Mouse (Mus musculus): ENCODE measurements around the gene Myl10. TPM values are rescaled to one million over a fixed set of nuclear protein-coding genes. Genes with fewer than 3 reads are reported as not detected.

Myl10 gene
- total and polyA plus RNA-seq, 3 experiments: not detected

GRCm38 (mm10) chr5:136702159-136702725, 9.3 kb downstream of the Myl10 start:
- H3K36me3 ChIP-seq (replicated peaks): no peaks in the 10 kb centered on the region
- no peak overlapping the region for H3K4me3 ChIP-seq (ENCODE audit: low read depth, low read length)
- H3K27me3 ChIP-seq (ENCODE audit: insufficient read depth, low read length): no peaks in the 10 kb centered on the region
- no peak for ATAC-seq (ENCODE audit: extremely low read depth, insufficient number of reproducible peaks, low FRiP score, poor library complexity, severe bottlenecking)
- no peak for DNase-seq (ENCODE audit: low spot score)
- peaks cover 7% of the 10 kb centered on the region for H3K9me3 ChIP-seq (replicated peaks)
- TF ChIP-seq CTCF (IDR thresholded peaks at IDR 0.05; ENCODE audit: low read depth, low read length): no peak
- TF ChIP-seq POLR2AphosphoS5 (IDR thresholded peaks at IDR 0.05; ENCODE audit: insufficient replicate concordance, low read depth, low read length): no peak
- no peak for TF ChIP-seq TAL1 (conservative IDR thresholded peaks at IDR 0.05; ENCODE audit: low read depth, low read length)
- TF ChIP-seq GATA1 (IDR thresholded peaks at IDR 0.05; ENCODE audit: borderline replicate concordance, low read length): no peak
- no peak for TF ChIP-seq GATA2 (IDR thresholded peaks at IDR 0.05; ENCODE audit: borderline replicate concordance, low read depth, low read length)
- H3K4me1 ChIP-seq (ENCODE audit: insufficient read depth, low read depth, low read length): no peaks in the 10 kb centered on the region

- H3K9me3 ChIP-seq (replicated peaks): peaks cover 7% of the 10 kb centered on the region
- no peaks in the 10 kb centered on the region for H3K27me3 ChIP-seq (ENCODE audit: insufficient read depth, low read length)
- H3K4me1 ChIP-seq (ENCODE audit: insufficient read depth, low read depth, low read length): no peaks in the 10 kb centered on the region
- no peak overlapping the region for H3K4me3 ChIP-seq (ENCODE audit: low read depth, low read length)
- no peak for DNase-seq (ENCODE audit: low spot score)
- no peaks in the 10 kb centered on the region for H3K36me3 ChIP-seq (replicated peaks)
- ATAC-seq (ENCODE audit: extremely low read depth, insufficient number of reproducible peaks, low FRiP score, poor library complexity, severe bottlenecking): no peak
- no peak for TF ChIP-seq GATA2 (IDR thresholded peaks at IDR 0.05; ENCODE audit: borderline replicate concordance, low read depth, low read length)
- TF ChIP-seq CTCF (IDR thresholded peaks at IDR 0.05; ENCODE audit: low read depth, low read length): peak; percentile 46; the same call in 1 of the 2 replicates
- TF ChIP-seq POLR2AphosphoS5 (IDR thresholded peaks at IDR 0.05; ENCODE audit: insufficient replicate concordance, low read depth, low read length): no peak
These were observed 10.8 kb downstream of the Myl10 start for GRCm38 (mm10) chr5:136703751-136704150.

- TF ChIP-seq TAL1 (conservative IDR thresholded peaks at IDR 0.05; ENCODE audit: low read depth, low read length) (no peak), GATA2 (IDR thresholded peaks at IDR 0.05; ENCODE audit: borderline replicate concordance, low read depth, low read length) (no peak), GATA1 (IDR thresholded peaks at IDR 0.05; ENCODE audit: borderline replicate concordance, low read length) (no peak), CTCF (IDR thresholded peaks at IDR 0.05; ENCODE audit: low read depth, low read length) (no peak), POLR2AphosphoS5 (IDR thresholded peaks at IDR 0.05; ENCODE audit: insufficient replicate concordance, low read depth, low read length) (no peak)
- Histone ChIP-seq H3K36me3 (replicated peaks) (no peaks in the 10 kb centered on the region), H3K4me3 (ENCODE audit: low read depth, low read length) (no peak overlapping the region), H3K4me1 (ENCODE audit: insufficient read depth, low read depth, low read length) (no peaks in the 10 kb centered on the region), H3K27me3 (ENCODE audit: insufficient read depth, low read length) (no peaks in the 10 kb centered on the region), H3K9me3 (replicated peaks) (peaks cover 7% of the 10 kb centered on the region)
- DNase-seq (ENCODE audit: low spot score) (no peak), ATAC-seq (ENCODE audit: extremely low read depth, insufficient number of reproducible peaks, low FRiP score, poor library complexity, severe bottlenecking) (no peak)
These were observed 11.2 kb downstream of the Myl10 start for GRCm38 (mm10) chr5:136704151-136704550.

- DNase-seq (ENCODE audit: low spot score): no peak
- ATAC-seq (ENCODE audit: extremely low read depth, insufficient number of reproducible peaks, low FRiP score, poor library complexity, severe bottlenecking): no peak
- TF ChIP-seq CTCF (IDR thresholded peaks at IDR 0.05; ENCODE audit: low read depth, low read length) (0 out of 2 replicates have a peak, but pooled peaks have one; percentile 28), GATA2 (IDR thresholded peaks at IDR 0.05; ENCODE audit: borderline replicate concordance, low read depth, low read length) (no peak)
- Histone ChIP-seq H3K4me3 (ENCODE audit: low read depth, low read length) (no peak overlapping the region), H3K36me3 (replicated peaks) (no peaks in the 10 kb centered on the region), H3K4me1 (ENCODE audit: insufficient read depth, low read depth, low read length) (no peaks in the 10 kb centered on the region), H3K9me3 (replicated peaks) (peaks cover 7% of the 10 kb centered on the region), H3K27me3 (ENCODE audit: insufficient read depth, low read length) (no peaks in the 10 kb centered on the region)
These were observed 12.6 kb downstream of the Myl10 start for GRCm38 (mm10) chr5:136705532-136705931.

GRCm38 (mm10) chr5:136706803-136707202, 13.9 kb downstream of the Myl10 start:
- Histone ChIP-seq H3K27me3 (ENCODE audit: insufficient read depth, low read length) (no peaks in the 10 kb centered on the region), H3K9me3 (replicated peaks) (peaks cover 7% of the 10 kb centered on the region), H3K4me3 (ENCODE audit: low read depth, low read length) (no peak overlapping the region), H3K4me1 (ENCODE audit: insufficient read depth, low read depth, low read length) (no peaks in the 10 kb centered on the region), H3K36me3 (replicated peaks) (no peaks in the 10 kb centered on the region)
- DNase-seq (ENCODE audit: low spot score): no peak
- TF ChIP-seq CTCF (IDR thresholded peaks at IDR 0.05; ENCODE audit: low read depth, low read length) (no peak), GATA2 (IDR thresholded peaks at IDR 0.05; ENCODE audit: borderline replicate concordance, low read depth, low read length) (no peak), GATA1 (IDR thresholded peaks at IDR 0.05; ENCODE audit: borderline replicate concordance, low read length) (no peak), TAL1 (conservative IDR thresholded peaks at IDR 0.05; ENCODE audit: low read depth, low read length) (no peak), POLR2AphosphoS5 (IDR thresholded peaks at IDR 0.05; ENCODE audit: insufficient replicate concordance, low read depth, low read length) (no peak)
- no peak for ATAC-seq (ENCODE audit: extremely low read depth, insufficient number of reproducible peaks, low FRiP score, poor library complexity, severe bottlenecking)

- no peaks in the 10 kb centered on the region for H3K27me3 ChIP-seq (ENCODE audit: insufficient read depth, low read length)
- DNase-seq (ENCODE audit: low spot score) (no peak), ATAC-seq (ENCODE audit: extremely low read depth, insufficient number of reproducible peaks, low FRiP score, poor library complexity, severe bottlenecking) (no peak)
- H3K4me3 ChIP-seq (ENCODE audit: low read depth, low read length): no peak overlapping the region
- H3K4me1 ChIP-seq (ENCODE audit: insufficient read depth, low read depth, low read length): no peaks in the 10 kb centered on the region
- TF ChIP-seq GATA1 (IDR thresholded peaks at IDR 0.05; ENCODE audit: borderline replicate concordance, low read length) (no peak), POLR2AphosphoS5 (IDR thresholded peaks at IDR 0.05; ENCODE audit: insufficient replicate concordance, low read depth, low read length) (no peak), GATA2 (IDR thresholded peaks at IDR 0.05; ENCODE audit: borderline replicate concordance, low read depth, low read length) (no peak), TAL1 (conservative IDR thresholded peaks at IDR 0.05; ENCODE audit: low read depth, low read length) (no peak), CTCF (IDR thresholded peaks at IDR 0.05; ENCODE audit: low read depth, low read length) (no peak)
- peaks cover 7% of the 10 kb centered on the region for H3K9me3 ChIP-seq (replicated peaks)
- H3K36me3 ChIP-seq (replicated peaks): no peaks in the 10 kb centered on the region
These were observed 15.2 kb downstream of the Myl10 start for GRCm38 (mm10) chr5:136708116-136708515.

All from G1E (cell line).